Mouse (Mus musculus) induced T-regulatory cell, adult 2 months (primary cell): Measurements from ENCODE around the gene Cacng2.

ENCODE experiments used
- DNase-seq: peaks from one replicate; pipeline ENCODE4 v3.0.0-alpha.2; 2012; ENCODE audit warnings: low read depth

Cacng2 gene

DNA sequence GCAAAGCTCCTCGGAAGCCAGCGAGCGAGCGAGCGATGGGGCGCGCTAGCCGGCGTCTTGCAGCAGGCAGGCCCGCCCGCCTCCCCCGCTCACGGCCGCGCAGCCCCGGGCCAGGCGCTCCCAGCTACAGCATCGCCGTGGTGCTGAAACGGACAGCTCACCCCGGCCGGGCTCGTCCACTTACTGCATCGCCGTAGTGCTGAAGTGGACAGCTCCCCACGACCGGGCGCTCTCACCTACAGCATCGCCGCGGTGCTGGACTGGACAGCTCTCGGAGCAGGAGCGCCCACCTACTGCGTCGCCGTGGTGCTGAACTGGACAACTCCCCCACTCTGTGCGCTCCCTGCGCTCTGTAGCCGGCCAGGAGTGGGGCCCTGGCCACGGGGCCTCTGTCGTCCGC, at the start of gene Cacng2:
Gene Cacng2 (minus strand): TSS at position 325 of the 400 bp plus-strand sequence.
- DNase-seq, result peak; percentile 91

DNA sequence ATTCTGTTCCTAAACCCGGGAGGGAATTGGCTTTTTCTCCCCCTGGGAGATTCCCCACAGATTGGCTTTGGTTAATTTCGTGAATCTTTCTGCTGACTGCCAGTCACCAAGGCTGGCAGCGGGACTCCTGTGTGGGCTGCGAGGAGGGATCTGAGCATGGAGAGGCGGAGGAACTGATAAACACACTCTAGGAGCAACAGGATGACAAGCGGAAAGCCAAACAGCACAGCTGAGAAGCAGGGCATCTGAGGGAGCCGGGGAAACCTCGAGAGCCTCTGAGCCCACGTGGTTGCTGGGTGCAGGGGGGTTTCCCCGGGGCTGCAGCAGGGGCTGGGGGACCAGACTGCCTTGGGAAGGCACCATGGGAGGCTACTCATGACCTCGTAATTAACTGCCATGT, 49.7 kb upstream of the Cacng2 start:
- no peak for DNase-seq

DNA sequence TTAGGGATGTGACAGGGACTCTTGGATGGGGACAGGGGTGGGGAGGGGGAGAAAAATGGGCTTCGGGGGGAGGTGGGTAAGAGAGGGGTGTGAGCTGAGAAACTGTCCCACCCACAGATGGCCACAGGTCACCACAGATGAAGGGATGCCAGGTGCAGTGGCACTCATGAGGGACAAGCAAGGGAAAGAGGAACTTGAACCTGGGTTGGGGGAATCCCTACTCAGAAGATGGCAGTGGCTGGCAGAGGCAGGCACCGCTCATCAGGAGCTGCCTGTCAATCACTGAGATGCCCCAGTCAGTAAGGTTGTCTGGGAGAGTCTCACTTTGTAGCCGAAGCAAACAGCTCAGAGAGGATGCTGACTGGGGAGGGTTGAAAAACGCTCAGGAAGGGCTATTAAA, 45.5 kb upstream of the Cacng2 start:
- no peak for DNase-seq

DNA sequence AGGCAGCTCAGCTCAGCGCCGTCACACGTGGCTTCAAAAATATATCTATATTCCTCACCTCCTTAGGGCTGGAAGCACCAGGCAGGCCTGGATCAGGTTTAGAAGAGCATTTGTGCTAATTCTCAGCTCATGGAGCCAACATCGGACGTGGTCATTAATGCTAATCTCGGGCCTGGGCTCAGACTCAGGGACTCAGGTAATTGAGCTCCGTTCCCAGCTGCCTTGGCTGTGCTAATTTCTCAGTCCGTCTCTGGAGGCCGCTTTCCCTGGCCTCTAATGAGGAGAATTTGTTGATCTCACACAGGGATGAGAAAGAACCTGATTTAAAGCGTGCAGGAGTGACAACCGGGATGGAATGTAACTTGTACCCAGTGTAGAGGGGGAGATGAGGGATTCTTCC, 44.6 kb upstream of the Cacng2 start:
- DNase-seq, result no peak

DNA sequence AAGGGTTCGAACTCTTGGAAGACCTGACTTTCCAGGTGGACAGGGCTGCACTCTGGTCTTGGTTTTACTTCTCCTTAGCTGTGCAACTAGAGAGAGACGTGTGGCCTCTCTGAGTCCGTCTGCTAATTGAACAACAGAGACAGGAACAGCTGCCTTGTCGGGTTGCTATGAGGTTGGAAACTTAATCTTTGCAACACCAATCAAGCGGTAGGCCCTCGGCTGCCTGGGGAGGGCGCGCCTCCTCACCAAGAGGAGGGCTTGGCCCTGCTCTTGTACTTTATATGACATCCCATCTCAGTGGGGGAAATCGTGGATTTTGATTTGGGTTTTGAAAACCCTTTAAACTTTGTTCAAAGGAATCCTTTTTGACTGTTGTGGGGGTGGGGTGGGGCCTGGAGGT, 42.1 kb upstream of the Cacng2 start:
- DNase-seq, result no peak

DNA sequence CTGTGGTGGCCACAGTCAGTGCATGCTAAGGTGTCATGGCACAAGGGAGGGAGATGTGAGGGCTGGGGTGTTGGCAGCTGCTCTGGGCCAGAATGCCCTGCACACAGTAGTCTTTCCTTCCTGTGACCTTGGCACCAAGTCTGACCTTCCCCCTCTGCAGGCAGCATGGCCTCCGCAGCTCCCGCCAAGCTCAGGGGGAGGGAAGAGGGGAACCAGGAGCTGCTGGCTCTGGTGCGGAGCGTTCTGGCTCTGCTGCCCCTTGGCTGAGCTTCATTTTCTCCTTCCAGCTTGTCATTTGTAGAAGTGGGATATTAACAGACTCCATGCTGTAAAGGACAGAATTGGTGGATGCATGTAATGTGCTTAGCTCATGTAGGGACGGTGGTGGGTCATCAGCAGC, 38.5 kb upstream of the Cacng2 start:
- no peak for DNase-seq

DNA sequence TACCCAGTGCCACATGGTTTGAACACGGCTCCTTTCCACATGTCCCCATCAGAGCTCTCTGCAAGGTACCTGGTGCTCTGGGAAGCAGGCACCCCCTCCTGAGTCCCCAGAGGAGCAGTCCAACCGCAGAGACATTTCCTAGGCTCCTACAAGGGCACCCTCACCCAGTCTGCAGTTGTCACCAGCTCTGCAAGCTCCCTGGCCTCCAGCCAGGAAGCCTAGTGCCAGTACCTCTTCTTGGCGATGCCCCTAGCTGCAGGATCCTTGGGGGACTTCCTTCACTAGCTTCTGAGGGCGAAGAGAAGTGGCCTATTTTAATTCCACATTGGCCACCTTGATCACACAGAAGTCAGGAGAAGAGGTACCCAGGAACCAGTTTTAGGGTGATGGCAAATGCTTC, 38.0 kb upstream of the Cacng2 start:
- no peak for DNase-seq

DNA sequence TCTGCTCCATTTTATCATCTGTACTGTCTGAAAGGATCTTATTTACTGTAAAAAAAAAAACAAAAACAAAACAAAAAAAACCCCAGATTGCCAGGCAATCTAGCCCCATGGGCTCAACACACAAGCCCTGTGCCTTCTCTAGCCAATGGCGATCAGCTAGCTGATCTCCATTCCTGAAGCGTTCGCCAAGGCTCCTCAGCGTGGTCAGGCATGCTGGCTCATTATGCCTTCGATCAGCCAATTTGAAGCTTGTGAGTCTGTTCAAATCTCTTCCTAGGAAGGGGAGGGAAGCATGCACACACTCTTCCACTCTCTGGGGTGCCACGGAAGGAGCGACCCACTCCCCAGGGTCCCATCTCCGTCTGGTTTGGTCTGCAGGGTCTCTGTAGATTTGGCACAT, 37.5 kb upstream of the Cacng2 start:
- no peak for DNase-seq

DNA sequence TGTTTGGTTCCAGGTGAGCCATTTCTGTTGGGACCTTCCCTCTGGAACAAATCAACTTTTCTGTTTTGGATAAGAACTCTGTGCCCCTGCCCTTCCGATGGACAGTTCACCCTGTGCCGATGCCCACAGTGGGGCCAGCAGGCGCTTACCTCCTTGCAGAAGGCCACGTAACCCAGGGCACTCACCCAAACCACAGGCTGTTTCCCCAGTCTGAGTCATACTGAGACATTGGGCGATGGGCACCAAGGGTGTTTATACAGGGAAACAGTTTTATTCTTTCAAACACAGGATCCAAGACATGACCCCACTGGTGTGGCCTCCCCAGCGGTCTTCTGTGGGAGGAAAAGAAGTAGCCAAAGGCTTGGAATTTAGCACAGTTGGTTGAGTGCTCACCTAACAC, 35.6 kb upstream of the Cacng2 start:
- DNase-seq, result no peak

DNA sequence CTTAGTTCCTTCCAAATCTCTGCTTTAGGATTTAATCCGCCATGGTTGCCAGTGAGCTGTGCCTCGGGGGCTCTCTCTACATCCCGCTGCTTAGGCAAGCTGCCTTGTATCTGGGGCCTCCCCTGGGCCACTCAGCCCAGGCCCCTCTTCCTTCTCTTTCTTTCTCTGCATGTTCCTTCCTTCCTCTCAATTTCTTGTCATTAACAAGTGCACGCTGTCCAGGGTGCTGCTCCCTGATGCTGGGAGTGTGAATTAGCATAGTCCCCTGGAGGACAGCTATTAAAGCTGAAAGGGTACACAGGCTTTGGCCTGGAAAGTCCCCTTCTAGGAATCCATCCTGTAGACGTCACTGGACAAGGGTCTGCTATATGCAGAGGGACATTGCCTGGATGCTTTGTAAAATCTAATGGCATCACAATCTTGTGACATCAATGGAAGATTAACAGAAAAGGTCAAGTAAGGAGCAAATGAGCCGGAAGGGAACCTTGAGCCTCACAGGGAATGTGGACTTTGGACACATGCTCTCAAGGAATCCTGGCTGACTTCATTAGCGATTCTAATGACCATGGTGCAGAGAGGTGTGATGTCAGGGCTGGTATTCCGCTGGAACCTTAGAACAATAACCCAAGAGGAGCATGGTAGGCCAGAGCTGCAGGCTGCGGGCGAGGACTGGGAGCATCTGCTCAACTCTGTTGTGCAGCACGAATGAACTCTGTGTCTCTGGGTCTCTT, 33.4 kb upstream of the Cacng2 start:
- no peak for DNase-seq

DNA sequence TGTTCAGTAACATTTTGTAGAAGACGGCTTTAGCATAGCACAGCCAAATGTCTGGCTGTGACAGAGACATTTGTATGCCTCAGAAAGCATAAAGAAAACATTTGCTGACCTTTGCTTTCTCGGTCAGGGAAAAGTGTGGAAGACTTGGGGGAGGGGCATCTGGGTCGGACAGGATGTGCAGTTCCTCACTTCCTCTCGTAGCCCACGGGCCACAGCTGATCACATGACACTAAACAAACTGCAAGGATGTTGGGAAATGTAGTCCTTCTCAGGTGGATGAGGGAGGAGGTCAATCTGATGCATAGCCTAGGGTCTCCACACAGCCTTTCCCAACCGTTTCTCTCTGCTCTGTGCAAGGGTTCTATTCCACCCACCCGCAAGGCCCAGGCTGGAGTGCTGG, 28.7 kb upstream of the Cacng2 start:
- no peak for DNase-seq

DNA sequence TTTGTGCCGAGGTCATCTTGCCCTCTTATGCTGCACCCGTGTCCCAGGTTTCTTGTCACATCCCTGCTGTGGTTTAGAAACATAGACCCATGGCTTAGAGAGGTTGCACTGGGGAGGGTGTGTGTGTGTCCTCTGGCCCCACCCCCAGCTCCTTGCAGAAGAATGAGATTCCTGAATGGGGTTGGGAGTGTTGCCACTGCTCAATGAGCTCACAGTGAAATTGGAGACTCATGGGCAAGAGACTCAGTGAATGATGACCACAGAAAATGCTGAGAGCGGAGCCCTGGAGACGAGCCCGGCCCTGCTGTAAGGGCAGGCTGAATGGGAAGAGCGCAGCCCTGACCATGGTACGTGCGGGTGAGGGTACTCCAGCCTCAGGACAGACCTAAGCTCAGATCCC, 20.4 kb upstream of the Cacng2 start:
- DNase-seq, result no peak

DNA sequence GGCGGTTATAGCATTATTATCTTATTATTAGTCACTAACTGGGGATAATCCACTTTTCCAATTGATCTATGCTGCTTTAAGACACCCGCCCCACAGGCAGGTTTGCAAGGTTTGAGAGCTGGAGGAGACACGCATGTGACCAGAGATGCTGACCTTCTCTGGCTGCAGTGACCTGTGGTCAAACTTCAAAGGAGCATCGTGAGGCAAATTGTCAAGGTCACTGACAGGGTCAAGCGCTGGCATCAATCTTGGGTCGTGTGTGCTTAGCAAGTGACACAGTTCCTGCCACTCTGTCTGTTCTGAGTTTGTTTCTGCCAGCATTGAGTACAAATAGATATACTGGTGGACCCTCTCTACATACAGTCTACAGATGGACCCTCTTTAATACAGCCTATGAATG, 14.8 kb upstream of the Cacng2 start:
- DNase-seq, result no peak

DNA sequence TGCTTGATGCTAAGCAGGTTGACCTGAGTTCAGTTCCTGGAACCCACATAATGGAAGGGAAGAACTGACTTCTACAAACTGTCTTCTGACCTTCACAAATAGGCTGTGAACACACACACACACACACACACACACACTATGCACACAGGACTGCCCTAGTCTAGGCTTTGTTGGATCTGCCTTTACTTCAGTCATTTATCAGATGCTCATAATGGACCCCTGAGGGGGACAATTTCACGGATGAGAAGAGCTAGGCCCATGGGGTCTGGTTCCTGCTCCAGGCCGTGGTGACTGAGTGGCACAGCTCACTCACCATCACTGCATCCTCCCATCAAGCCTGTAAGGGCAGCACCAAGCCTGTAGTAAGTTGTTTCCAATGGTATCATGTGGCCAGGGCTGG, 13.6 kb upstream of the Cacng2 start:
- DNase-seq, result no peak

DNA sequence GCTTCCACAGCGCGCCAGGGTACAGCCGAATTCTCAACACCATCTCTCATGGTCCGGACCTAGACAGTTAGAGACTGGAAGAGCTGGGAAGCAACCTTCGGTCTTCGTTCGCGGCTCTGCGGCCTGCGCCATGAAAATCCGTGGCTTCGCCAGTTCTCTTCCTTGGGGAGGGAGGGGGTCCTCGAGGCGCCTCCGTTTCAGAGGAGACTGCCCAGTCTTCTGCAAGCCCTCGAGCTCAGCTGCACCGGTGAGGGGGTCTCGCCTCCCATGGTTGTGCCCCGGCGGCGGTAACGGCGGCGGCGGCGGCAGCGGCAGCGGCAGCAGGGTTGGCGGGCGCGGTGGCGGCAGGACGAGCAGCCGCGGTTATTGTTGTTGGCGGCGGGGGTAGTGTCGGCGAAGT, 580 bp downstream of the Cacng2 start:
- no peak for DNase-seq

DNA sequence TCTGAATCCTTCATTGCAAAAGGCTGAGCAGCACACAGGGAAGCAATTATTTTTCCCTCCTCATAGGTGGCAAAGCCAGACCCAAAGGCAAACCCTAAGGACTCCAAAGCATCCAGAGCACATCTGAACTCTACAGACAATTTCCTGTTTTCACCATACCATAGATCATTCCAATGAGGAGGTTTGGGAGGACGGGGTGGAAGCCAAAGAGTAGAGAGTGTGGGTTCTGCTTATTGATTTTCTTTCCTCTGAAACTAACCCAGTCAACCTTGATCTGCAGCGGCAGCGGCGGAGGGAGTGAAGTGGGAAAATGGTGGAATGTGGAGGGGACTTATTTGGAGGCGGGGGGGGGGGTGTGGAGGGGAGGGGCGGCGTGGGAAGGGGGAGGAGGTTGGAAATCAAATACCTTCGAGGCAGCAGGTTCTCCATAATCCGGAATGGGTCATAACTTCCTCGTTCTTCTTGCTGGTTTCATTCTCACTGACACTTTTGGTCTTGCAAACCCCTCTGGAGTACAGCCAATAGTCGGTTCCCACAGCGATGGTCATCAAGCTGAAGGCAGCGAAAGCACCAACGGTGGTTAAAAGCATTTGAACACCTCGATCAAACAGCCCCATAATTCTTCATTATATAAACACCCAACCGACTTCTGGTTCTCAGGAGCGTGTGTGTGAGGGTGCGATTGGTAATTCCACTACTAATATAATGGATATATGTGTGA, 1.4 kb downstream of the Cacng2 start:
- no peak for DNase-seq

DNA sequence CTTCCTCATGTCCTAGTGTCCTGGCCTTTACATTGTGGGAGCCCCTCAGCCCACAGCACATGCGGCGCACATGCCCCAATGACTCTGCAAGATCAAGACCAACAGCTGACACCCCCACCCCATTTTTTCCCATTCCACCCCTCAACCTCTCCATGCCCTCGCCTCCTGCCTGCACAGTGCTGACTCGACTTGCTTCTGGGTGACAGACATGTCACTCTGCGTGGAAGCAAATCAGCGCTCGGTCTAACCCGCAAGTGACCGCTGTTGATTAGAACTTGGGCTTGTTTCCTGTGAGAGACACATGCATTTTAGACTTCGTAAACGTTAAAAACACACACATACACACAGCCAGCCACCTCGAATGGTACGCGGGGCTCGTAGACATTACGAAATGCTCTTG, 2.1 kb downstream of the Cacng2 start:
- no peak for DNase-seq

DNA sequence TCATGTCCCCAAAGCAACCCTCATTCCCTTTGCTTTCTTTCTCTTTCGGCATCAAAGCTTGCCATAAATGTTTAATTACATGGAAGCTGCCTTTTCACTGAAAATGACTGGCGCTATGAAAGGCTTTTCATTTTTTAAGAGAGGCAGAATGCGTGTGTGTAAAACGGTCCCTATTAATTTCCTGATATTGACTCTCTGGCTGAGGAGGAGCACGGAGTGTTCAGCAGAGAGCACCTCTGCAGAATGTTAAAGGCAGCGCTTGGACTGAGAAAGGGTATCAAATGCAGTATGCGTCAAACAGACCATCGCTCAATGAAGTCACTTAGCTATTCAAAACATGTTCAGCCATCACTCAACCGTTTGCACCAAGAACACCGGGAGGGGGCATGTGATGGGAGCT, 2.9 kb downstream of the Cacng2 start:
- no peak for DNase-seq

DNA sequence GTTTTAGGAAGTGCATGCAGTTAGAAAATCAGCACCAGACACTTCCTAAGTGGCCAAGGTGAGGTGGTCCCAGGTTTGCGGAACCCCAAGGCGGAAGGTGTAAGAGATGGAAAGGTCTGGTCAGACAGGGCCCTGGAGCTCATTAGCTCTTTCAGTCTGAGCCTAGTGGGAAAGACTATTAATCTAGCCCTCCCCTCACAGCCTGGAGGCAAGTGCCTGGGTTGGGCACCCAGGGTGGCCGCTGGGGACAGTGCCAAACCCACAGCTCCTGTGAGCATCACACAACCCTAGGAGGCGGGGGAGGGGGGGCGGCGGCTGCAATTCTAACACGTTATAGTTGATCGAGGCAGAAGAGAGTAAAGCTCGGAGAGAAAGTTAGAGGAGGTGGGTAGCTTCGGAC, 3.6 kb downstream of the Cacng2 start:
- DNase-seq, result no peak

DNA sequence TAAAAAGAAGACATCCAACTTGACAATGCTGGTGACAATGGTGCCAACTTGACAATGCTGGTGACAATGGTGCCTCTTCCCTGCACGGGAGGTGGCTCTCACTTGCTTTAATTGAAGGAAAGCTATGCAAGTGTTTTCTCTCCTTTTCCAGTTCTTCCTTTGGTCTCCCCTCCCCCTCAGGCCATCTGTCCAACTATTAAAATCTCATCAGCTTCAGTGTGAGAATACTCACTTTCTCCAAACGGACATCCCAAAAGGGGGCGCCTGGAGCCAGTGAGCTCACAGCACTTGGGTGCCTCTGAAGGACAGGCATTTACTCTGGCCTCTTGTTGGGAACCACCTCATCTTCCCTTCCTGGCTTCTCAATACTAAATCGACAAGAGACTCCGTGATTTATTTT, 20.3 kb downstream of the Cacng2 start:
- no peak for DNase-seq

DNA sequence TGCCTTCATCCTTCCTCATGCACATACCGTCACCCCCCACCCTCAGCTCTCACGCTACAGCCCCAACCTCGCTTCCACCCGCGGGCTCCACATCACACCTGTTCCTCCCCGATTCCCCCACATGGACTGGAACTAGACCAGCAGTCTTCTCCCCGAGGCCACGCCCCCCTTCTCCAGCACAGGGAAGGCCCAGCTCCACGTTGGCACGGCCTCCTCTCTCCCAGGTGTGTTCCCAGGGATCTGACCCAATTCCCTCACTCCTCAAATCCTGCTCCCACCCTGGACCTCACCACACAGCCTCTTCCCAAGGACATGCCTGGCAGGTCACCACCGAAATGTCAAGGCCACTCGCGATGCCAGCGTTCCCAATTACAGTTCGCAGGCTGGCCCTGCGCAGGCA, 23.8 kb downstream of the Cacng2 start:
- DNase-seq, result no peak

DNA sequence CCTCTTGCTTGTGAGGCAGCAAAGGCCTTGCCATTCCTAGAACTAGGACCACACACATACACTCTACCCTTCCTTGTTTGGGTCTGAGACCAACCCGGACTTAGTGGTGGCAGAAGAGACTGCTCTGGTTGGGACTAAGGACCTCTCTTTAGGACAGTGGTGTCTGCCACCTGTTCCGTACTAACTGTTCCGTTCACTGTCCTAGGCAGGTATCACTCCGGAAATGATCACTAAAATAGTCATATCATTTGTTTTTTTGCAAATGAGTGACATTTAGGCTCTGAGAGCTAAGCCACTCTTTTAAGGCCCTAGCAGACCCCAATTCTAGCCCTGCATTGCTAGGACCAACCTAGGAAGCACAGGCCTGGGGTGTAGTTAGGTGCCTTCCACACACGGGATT, 26.2 kb downstream of the Cacng2 start:
- no peak for DNase-seq

DNA sequence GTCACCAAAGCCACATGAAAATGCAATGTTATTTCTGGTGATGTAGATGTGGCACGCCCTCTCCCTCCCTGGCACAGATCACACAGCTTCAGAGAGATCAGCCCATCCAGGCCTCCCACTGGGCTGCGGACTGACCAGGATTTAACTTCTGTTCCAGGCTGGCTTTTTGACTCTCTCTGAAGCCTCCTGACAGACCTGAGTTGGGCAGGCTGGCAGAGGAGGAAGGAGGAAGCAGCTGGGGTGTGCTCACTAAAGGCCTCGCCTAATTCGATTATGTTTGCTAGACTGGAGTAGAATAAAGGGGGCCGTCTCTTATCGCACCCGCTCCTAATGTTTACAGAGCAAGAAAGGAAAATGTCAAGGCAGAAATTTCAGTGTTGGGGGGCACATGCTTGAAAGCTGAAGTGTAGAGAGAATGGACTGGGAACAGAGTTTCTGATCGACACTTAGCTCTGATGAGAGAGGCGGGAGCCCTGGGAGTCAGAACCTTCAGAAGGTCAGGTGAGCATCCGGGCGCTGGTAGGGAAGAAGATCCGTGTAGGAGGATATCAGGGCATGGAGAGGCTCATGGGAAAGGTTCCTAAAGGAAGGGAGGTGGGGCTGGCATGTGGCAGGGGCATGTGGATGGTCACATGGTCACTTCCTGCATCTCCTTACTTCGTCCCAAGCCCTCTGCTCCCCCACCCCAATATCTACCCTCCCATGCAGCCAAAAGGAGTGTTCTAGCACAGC, 36.8 kb downstream of the Cacng2 start:
- no peak for DNase-seq
